Mouse (Mus musculus): Measurements from ENCODE around the gene Itpr2.

GRCm38 (mm10) chr6:146545289-146545865 lies 43.4 kb upstream of the Itpr2 start:
- no peak for TF ChIP-seq CTCF (IDR thresholded peaks at IDR 0.05; ENCODE audit: control insufficient read depth, insufficient read depth, insufficient read length)
- TF ChIP-seq USF1 (IDR thresholded peaks at IDR 0.05; ENCODE audit: low read depth), result no peak
- TF ChIP-seq MYOD1 (IDR thresholded peaks at IDR 0.05; ENCODE audit: control insufficient read depth, insufficient read length, low read depth), result no peak

Data from C2C12 (cell line).